Mouse (Mus musculus): ENCODE data around the gene Atxn7l1. TPM values are rescaled to one million over a fixed set of nuclear protein-coding genes. Genes with fewer than 3 reads are reported as not detected.

Atxn7l1 gene
- total RNA-seq, 2 experiments from 2014 or later, result 13.9 to 15.4 TPM

DNA sequence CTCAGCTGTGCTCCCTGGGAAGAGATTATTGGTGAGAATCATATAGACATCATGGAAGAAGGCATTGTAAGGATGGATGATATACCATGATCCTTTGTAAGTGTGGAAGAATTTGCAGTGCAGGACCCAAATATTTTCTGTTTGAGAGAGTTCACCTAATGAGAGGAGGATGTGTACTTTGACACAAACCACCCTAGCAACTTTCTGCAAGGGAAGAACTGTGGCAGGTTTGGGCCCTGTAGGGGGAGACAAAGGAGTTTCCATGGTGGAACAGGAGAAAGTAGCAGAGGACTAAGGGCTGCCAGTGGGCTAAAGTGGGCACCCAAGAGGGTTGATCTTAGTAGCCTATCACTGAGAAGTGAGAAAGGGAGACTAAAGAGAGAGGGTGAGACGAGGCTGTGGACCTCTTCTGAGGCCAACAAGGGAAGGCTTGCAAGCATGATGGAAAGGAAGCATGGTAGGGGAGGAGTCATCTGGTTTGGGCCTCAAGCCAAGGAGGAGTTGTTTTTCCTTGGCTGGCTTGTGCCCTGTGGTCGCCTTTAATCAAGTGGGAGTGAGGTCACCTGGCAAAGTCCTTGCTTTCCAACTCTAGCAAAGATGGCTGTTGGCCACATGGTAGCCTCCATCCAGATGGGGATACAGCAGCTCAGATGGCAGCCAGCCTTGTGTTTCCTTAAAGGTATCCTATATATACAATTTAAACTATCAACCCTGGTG is 243.5 kb downstream of the Atxn7l1 start:
- intact Hi-C loops (cut with DNase I; ENCODE audit: low total_unique reads), result loop anchor here (5.0 kb wide), 1 partner anchor 36 kb away; the partner anchor contains the start of gene Twistnb
- no peak for DNase-seq

DNA sequence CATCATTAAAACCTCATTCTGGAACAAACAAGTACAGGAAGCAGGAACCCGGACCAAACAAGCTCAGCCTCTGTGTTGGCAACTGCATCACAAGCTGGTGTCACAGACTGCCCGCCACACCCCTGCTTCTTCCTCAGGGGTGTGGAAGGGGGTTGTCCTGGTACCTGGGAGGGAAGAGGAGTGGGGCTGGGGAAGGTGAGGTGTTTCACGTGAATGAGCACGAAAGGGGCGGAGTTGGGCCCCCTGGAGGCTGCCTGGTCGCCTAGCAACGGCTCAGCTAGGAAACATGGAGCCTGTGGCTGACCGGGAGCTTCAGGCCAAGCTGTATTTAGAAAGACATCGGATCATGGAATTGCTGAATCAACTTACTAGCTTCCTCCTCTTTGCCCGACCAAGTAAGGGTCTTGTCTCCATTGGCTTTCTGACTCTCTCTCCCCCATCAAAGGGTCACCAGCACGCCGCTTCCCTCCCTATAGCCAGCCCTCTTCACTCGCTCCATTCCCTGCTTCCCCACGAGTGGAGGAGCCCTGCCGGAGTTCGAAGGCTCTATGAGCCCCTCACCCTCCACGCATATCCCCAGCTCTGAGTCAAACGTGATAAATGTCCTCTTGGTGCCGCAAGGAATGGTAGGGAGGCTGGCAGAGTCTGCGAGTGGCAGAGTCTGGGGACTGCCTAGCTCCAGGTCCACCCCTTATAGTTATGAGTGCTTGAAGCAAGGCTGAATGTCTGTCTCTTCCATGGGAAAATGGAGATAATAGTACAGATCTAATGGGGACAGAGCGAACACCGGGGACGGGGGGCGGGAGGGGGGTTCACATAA is 247.5 kb downstream of the Atxn7l1 start, which contains the start of gene Efcab10:
TSS of gene Efcab10 (plus strand) at position 51 of the 820 bp plus-strand sequence.
- DNase-seq, result no peak
- intact Hi-C loops (cut with DNase I; ENCODE audit: low total_unique reads), result loop anchor here (5.0 kb wide), 1 partner anchor 32 kb away; the partner anchor contains the start of gene Twistnb

DNA sequence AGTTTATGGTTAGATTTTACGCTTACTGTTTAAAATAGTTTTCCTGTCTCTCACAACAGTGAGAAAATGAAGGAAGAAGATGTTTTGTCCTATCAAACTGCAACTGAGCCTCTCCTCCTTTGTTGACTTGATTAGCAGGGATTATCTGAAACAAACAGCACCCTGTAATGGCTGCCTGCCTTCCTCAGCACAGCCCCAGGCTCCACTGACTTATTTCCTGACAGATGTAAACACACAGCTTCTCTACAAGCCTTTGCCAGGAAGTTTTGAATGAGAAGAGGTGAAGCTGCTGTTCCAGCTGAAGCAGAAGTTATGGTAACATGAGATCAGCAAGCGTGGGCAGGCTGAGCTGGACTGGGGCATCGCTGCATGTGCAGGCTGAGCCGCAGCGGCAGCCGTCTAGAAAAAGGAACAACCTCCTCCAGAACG is 255.8 kb downstream of the Atxn7l1 start:
- DNase-seq, result no peak
- intact Hi-C loops (cut with DNase I; ENCODE audit: low total_unique reads), result no loop called here

DNA sequence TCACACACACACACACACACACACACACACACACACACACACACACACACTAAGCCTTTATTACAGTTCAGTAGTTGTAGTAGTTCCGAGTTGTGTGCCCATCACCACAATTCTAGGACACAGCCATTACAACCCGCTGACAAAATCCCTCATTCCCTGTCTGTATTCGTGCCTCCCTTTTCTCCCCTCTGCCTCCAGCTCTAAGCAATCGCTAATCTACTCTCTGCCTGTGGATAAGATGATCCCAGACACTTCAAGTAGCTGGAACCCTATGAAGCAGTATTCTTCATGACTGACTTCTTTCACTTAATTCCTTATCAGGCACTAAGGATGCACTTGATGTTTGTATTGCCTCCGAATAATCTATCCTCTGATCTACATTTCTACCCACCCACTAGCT is 257.5 kb downstream of the Atxn7l1 start:
- intact Hi-C loops (cut with DNase I; ENCODE audit: low total_unique reads), result no loop called here
- no peak for DNase-seq

DNA sequence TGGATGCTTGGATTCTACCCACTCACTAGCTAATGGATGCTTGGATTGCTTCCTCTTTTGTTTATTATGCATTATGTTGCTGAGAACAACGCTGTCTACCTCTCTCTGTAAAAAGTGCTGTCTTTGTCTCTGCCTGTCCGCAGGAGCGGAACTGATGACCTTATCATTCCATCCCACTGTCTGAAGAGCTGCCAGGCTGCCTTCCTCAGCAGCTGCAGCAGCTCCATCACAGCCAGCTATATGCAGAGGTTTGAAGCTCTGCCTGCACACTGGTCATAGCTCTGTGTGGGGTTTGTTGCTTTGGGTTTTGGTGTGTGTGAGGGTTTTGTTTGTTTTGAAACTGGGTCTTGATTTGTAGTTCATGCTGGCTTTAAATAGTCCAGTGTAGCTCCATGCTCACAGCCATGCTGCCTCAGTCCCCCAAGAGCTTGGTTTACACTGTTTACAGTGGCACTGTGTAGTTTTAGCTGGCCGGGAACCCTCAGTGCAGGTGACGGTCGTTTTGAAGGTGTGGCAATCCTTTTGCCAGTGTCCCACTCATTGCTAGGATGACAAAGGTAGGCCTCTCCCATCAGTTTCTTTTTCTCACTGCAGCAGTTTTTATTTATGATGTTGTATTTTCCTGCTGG is 258.0 kb downstream of the Atxn7l1 start:
- intact Hi-C loops (cut with DNase I; ENCODE audit: low total_unique reads), result no loop called here

DNA sequence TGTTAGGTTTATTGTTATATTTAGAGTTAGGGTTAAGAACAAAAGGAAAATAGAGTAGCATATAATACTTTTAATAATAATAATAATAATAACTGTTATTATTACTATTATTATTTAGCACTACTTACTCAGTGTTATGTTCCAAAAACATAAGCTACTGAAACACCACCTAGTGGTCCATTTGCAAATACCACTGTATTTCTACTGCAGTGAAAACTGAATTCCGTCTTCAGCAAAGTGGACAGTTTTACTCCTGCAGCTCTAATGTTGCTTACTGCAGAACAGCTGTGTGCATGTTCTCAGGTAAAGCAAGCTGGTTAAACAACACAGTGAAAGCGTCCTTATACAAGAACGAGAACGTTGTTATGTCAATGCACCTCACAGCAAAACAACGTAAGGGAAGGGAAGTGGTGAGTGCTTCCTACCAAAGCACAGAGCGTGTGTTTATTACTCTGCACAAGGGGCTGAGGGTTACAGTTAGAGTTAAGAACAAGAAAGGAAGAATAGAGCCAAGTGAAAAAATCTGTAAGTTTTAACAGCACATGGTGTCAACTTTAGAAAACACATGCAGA is 264.2 kb downstream of the Atxn7l1 start:
- no peak for DNase-seq
- intact Hi-C loops (cut with DNase I; ENCODE audit: low total_unique reads), result no loop called here

More for the DNA sequence above, 258.0 kb downstream of the Atxn7l1 start:
- no peak for DNase-seq

Other genes starting within 250 kb of the Atxn7l1 start
- gene Sypl, start 193.8 kb upstream of the Atxn7l1 start, total RNA-seq (2021), result 100 to 1,000 TPM; 124 TPM
- gene Cdhr3, start 54.8 kb upstream of the Atxn7l1 start, total RNA-seq (2021), result 1 to 10 TPM; 1.6 to 2.5 TPM
- not detected for gene Efcab10, start 247.2 kb downstream of the Atxn7l1 start, total RNA-seq (2021)

Measured in gastrocnemius, postnatal 14 days (tissue).